Mouse (Mus musculus): ENCODE data around the gene Robo1. TPM values are rescaled to one million over a fixed set of nuclear protein-coding genes. Genes with fewer than 3 reads are reported as not detected.

Gene Robo1
- total and polyA plus RNA-seq, 3 experiments, result 0.44 TPM; not detected in 2

DNA sequence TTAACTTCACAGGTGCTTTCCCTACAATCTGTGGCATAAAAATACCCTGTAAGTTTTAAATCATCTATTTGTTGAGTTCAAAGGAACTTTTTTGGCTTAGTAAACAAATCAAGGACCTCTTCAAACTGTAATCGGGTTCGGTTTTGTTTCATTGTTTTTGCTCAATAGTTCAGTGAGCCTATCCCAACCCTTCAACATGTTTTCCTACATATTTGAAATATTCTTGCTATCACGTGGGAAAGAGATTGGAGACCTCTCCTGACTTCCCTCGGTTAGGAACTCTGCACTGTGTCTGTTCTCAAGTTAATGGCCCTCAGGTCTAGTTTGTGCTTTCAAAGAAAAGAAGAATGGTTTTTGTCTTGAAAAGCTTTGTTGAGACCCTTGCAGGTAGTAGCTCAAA lies 557.9 kb downstream of the Robo1 start:
- DNase-seq (ENCODE audit: low spot score) (no peak), ATAC-seq (ENCODE audit: extremely low read depth, insufficient number of reproducible peaks, low FRiP score, poor library complexity, severe bottlenecking) (no peak)
- TF ChIP-seq GATA2 (IDR thresholded peaks at IDR 0.05; ENCODE audit: borderline replicate concordance, low read depth, low read length) (no peak), POLR2AphosphoS5 (IDR thresholded peaks at IDR 0.05; ENCODE audit: insufficient replicate concordance, low read depth, low read length) (no peak), CTCF (IDR thresholded peaks at IDR 0.05; ENCODE audit: low read depth, low read length) (no peak), TAL1 (conservative IDR thresholded peaks at IDR 0.05; ENCODE audit: low read depth, low read length) (no peak), GATA1 (IDR thresholded peaks at IDR 0.05; ENCODE audit: borderline replicate concordance, low read length) (no peak)
- Histone ChIP-seq H3K4me1 (ENCODE audit: insufficient read depth, low read depth, low read length) (no peaks in the 10 kb centered on the region), H3K27me3 (ENCODE audit: insufficient read depth, low read length) (no peaks in the 10 kb centered on the region), H3K4me3 (ENCODE audit: low read depth, low read length) (no peak overlapping the region), H3K9me3 (replicated peaks) (peaks cover 8% of the 10 kb centered on the region), H3K36me3 (replicated peaks) (no peaks in the 10 kb centered on the region)

DNA sequence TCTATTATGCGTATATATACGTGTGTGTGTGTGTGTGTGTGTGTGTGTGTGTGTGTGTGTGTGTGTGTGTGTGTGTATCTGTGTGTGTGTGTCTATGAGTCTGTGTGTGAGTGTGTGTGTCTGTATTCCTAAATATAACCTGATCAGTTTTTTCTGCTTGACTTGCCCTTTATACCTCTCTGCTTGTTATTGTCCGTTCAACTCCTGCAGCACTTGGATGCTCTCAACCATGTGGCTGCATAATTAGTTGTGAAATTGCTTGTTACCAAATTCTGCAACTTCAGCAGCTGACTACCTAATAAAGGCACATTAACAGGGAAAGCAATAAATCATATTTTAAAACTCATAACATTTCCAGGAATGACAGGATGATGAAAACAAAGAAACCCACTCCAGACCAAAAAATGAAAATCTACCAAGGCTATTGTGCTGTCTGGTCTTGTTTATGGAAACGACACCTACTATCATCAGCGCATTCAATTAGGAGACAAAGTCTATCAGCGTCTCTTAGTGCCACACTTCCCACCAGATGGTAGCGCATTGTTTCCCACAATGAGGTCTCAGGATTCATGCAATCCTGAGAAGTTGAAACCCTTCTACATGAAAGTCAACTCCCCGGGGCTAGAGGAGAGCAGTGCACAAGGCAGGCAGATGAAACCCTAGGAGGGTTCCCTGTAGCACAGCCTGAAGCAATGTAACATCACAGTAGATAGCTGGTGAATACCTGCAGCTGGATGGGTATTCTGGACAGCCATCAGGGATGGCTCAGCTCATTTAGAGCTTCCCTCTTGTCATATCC lies 567.0 kb downstream of the Robo1 start:
- Histone ChIP-seq H3K27me3 (ENCODE audit: insufficient read depth, low read length) (no peaks in the 10 kb centered on the region), H3K4me1 (ENCODE audit: insufficient read depth, low read depth, low read length) (no peaks in the 10 kb centered on the region), H3K4me3 (ENCODE audit: low read depth, low read length) (no peak overlapping the region), H3K9me3 (replicated peaks) (peaks cover 12% of the 10 kb centered on the region), H3K36me3 (replicated peaks) (no peaks in the 10 kb centered on the region)
- no peak for TF ChIP-seq CTCF (IDR thresholded peaks at IDR 0.05; ENCODE audit: low read depth, low read length)
- TF ChIP-seq GATA2 (IDR thresholded peaks at IDR 0.05; ENCODE audit: borderline replicate concordance, low read depth, low read length), result no peak
- TF ChIP-seq GATA1 (IDR thresholded peaks at IDR 0.05; ENCODE audit: borderline replicate concordance, low read length), result no peak
- TF ChIP-seq TAL1 (conservative IDR thresholded peaks at IDR 0.05; ENCODE audit: low read depth, low read length), result no peak
- TF ChIP-seq POLR2AphosphoS5 (IDR thresholded peaks at IDR 0.05; ENCODE audit: insufficient replicate concordance, low read depth, low read length), result no peak
- ATAC-seq (ENCODE audit: extremely low read depth, insufficient number of reproducible peaks, low FRiP score, poor library complexity, severe bottlenecking) (no peak), DNase-seq (ENCODE audit: low spot score) (no peak)

DNA sequence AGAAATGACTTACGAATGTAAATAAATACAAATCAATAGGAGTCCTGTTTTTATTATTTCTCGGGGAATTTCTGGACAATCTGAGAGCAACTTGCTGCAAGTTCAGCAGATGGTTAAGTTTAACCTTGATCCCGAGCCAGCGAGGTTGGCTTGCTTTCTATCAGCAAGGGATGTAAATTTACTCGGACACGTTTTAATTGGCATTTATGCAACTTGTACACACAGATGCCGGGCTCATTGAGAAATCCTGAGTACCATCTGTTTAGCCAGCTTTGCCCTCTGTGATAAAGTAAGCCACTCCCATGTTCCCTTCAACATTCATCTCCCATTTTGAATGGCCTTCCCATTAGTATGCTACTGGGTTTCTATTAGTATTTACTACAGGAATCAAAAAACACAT lies 580.0 kb downstream of the Robo1 start:
- H3K27me3 ChIP-seq (ENCODE audit: insufficient read depth, low read length), result no peaks in the 10 kb centered on the region
- H3K4me1 ChIP-seq (ENCODE audit: insufficient read depth, low read depth, low read length), result no peaks in the 10 kb centered on the region
- TF ChIP-seq GATA1 (IDR thresholded peaks at IDR 0.05; ENCODE audit: borderline replicate concordance, low read length), result no peak
- TF ChIP-seq CTCF (IDR thresholded peaks at IDR 0.05; ENCODE audit: low read depth, low read length), result no peak
- TF ChIP-seq GATA2 (IDR thresholded peaks at IDR 0.05; ENCODE audit: borderline replicate concordance, low read depth, low read length), result no peak
- no peak for TF ChIP-seq TAL1 (conservative IDR thresholded peaks at IDR 0.05; ENCODE audit: low read depth, low read length)
- no peak for TF ChIP-seq POLR2AphosphoS5 (IDR thresholded peaks at IDR 0.05; ENCODE audit: insufficient replicate concordance, low read depth, low read length)
- no peaks in the 10 kb centered on the region for H3K36me3 ChIP-seq (replicated peaks)
- DNase-seq (ENCODE audit: low spot score) (no peak), ATAC-seq (ENCODE audit: extremely low read depth, insufficient number of reproducible peaks, low FRiP score, poor library complexity, severe bottlenecking) (no peak)
- H3K9me3 ChIP-seq (replicated peaks), result peaks cover 10% of the 10 kb centered on the region
- H3K4me3 ChIP-seq (ENCODE audit: low read depth, low read length), result no peak overlapping the region

DNA sequence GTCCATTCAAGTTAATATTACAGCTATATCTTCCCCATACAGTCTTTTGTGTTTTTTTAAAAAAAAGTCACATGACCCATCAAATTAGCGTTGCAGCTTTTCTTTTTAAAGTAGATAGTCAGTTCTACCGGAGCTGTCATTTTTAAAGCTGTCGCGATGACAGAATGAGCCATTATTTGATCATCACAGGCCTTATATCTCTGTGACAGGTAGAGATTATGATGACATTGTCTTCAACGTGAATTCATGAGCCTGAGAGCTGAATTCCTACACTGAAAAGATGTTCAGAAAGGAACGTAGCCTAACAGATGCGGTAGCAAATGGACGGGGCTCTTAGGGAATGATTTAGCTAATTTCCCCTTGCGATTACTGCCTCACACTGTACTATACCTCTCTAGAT lies 581.3 kb downstream of the Robo1 start:
- no peaks in the 10 kb centered on the region for H3K27me3 ChIP-seq (ENCODE audit: insufficient read depth, low read length)
- TF ChIP-seq GATA2 (IDR thresholded peaks at IDR 0.05; ENCODE audit: borderline replicate concordance, low read depth, low read length) (no peak), CTCF (IDR thresholded peaks at IDR 0.05; ENCODE audit: low read depth, low read length) (no peak), GATA1 (IDR thresholded peaks at IDR 0.05; ENCODE audit: borderline replicate concordance, low read length) (no peak), POLR2AphosphoS5 (IDR thresholded peaks at IDR 0.05; ENCODE audit: insufficient replicate concordance, low read depth, low read length) (no peak), TAL1 (conservative IDR thresholded peaks at IDR 0.05; ENCODE audit: low read depth, low read length) (no peak)
- H3K36me3 ChIP-seq (replicated peaks), result no peaks in the 10 kb centered on the region
- no peaks in the 10 kb centered on the region for H3K4me1 ChIP-seq (ENCODE audit: insufficient read depth, low read depth, low read length)
- no peak for ATAC-seq (ENCODE audit: extremely low read depth, insufficient number of reproducible peaks, low FRiP score, poor library complexity, severe bottlenecking)
- no peak for DNase-seq (ENCODE audit: low spot score)
- peaks cover 13% of the 10 kb centered on the region for H3K9me3 ChIP-seq (replicated peaks)
- no peak overlapping the region for H3K4me3 ChIP-seq (ENCODE audit: low read depth, low read length)

DNA sequence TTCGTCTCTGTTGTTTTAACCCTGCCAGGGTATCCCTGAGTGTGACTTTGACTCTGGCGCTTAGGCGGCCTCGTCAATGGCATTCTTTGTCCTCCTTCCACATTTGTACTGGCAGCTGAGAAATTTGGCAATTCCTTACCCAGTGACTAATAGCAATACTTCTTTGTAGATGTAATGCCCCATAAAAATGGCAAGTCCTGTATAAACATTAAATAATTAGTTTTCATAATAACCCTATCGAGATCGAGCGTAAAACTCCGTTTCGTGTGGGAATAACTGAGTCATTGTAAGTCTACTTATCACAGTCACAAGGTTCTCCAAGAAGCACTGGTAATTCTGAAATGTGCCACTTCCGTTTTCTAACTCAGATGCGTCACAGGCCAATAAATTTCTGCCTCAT lies 589.0 kb downstream of the Robo1 start:
- Histone ChIP-seq H3K36me3 (replicated peaks) (no peaks in the 10 kb centered on the region), H3K4me1 (ENCODE audit: insufficient read depth, low read depth, low read length) (no peaks in the 10 kb centered on the region), H3K9me3 (replicated peaks) (peaks cover 22% of the 10 kb centered on the region), H3K4me3 (ENCODE audit: low read depth, low read length) (no peak overlapping the region), H3K27me3 (ENCODE audit: insufficient read depth, low read length) (no peaks in the 10 kb centered on the region)
- TF ChIP-seq GATA1 (IDR thresholded peaks at IDR 0.05; ENCODE audit: borderline replicate concordance, low read length) (no peak), CTCF (IDR thresholded peaks at IDR 0.05; ENCODE audit: low read depth, low read length) (no peak), POLR2AphosphoS5 (IDR thresholded peaks at IDR 0.05; ENCODE audit: insufficient replicate concordance, low read depth, low read length) (no peak), TAL1 (conservative IDR thresholded peaks at IDR 0.05; ENCODE audit: low read depth, low read length) (no peak), GATA2 (IDR thresholded peaks at IDR 0.05; ENCODE audit: borderline replicate concordance, low read depth, low read length) (no peak)
- no peak for ATAC-seq (ENCODE audit: extremely low read depth, insufficient number of reproducible peaks, low FRiP score, poor library complexity, severe bottlenecking)
- no peak for DNase-seq (ENCODE audit: low spot score)

DNA sequence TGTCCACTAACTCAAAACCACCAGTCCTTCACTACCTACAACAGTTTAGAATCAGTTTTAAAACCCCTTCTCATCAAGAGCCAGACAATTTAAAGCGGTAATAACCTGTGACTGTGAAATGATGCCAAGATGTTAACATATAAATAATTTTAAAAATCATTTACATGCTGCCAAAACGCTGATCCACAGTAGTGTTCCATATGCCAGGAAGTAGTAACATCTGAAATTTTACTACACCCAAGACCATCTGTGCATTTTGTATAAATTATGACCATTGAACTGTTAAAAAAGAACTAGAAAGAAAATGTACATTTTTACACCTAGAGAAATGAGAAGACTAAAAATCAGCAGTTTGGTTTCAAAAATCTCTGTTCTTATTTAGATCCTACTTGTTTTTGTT lies 600.8 kb downstream of the Robo1 start:
- Histone ChIP-seq H3K36me3 (replicated peaks) (no peaks in the 10 kb centered on the region), H3K4me1 (ENCODE audit: insufficient read depth, low read depth, low read length) (no peaks in the 10 kb centered on the region), H3K9me3 (replicated peaks) (peaks cover 8% of the 10 kb centered on the region), H3K27me3 (ENCODE audit: insufficient read depth, low read length) (no peaks in the 10 kb centered on the region), H3K4me3 (ENCODE audit: low read depth, low read length) (no peak overlapping the region)
- ATAC-seq (ENCODE audit: extremely low read depth, insufficient number of reproducible peaks, low FRiP score, poor library complexity, severe bottlenecking) (no peak), DNase-seq (ENCODE audit: low spot score) (no peak)
- TF ChIP-seq TAL1 (conservative IDR thresholded peaks at IDR 0.05; ENCODE audit: low read depth, low read length), result no peak
- no peak for TF ChIP-seq GATA1 (IDR thresholded peaks at IDR 0.05; ENCODE audit: borderline replicate concordance, low read length)
- no peak for TF ChIP-seq CTCF (IDR thresholded peaks at IDR 0.05; ENCODE audit: low read depth, low read length)
- no peak for TF ChIP-seq GATA2 (IDR thresholded peaks at IDR 0.05; ENCODE audit: borderline replicate concordance, low read depth, low read length)
- TF ChIP-seq POLR2AphosphoS5 (IDR thresholded peaks at IDR 0.05; ENCODE audit: insufficient replicate concordance, low read depth, low read length), result no peak
